Mouse (Mus musculus) retina, postnatal 1 day (tissue): ENCODE results near the gene Csnk2a1.
A peak's percentile ranks its signal among the peaks of the same experiment; 100 is the strongest.
"Not testable (repeated sequence)": the region's sequence is repeated elsewhere in the genome, so short reads cannot be mapped to it uniquely, and the experiment has no call there.

Source experiments
- DNase-seq: peaks from one replicate; pipeline ENCODE4 v3.0.0-alpha.2; 2012

Gene Csnk2a1

DNA sequence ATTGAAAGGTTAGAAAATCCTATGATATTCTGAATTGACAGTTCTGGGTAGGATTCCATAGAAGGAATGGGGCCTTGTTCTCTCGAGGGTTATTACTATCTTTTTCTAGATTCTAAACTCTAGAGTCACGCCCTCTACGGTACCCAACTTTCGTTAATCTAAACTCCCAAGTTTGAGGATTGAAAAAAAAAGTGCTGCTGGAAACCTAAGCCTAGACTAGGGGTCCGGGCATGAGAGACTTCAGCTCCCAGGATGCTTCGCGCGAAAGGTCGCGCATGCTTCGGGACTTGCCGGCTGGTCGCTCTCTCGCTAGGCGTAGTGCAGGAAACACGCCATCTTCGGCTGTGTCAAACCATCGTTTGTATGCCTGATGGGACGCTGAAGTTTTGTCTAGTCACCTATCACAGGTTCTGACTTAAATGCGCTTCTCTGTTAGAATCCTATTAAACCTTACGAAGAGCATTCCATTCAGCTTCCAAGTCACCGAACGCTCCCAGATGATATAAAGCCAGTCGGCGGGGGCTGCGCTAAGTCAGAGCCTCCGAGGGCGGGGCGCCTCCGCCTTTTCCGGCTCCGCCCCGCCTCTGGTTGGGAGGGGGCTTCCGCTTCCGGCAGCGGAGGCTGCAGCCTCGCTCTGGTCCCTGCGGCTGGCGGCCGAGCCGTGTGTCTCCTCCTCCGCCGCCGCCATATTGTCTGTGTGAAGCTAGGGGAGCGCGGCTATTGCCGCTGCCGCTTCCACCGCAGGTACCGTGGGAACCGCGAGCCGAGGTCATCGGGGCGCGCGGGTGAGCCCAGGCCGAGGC, at the start of gene Csnk2a1:
Gene Csnk2a1, plus strand, starts transcription at position 592 of the 803 bp plus-strand sequence.
- peak; percentile 95 for DNase-seq

DNA sequence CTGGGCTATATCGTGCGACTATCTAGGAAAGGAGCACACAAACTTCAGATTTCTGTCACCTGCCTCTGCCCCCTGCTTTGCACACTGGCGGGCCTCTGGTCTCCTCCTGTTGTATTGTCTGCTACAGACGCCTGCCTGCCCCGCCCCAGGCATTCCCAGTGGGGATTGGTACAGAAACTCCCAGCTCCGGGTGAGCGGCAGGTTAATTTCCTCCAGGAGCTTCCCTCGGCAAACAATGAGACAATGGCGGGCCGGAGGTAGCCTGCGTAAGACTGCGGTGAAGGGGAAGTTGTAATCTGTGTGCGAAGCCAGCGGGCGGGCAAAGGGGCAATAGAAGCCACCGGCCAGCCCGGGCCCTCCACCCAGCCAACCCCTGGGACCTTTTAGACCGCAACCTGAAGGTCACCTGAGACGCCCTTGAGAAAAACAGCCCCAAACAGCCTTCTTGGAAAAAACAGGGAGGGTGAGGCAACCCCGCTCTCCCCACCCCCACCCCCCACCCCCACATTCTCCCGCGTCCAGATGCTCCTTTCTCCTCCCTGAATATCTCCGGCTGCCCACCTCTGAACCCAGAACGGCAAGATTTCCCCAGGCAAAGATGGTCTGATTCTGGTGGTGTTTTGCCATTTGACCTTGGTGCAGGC, 49.4 kb upstream of the Csnk2a1 start:
- DNase-seq: peak; percentile 43

DNA sequence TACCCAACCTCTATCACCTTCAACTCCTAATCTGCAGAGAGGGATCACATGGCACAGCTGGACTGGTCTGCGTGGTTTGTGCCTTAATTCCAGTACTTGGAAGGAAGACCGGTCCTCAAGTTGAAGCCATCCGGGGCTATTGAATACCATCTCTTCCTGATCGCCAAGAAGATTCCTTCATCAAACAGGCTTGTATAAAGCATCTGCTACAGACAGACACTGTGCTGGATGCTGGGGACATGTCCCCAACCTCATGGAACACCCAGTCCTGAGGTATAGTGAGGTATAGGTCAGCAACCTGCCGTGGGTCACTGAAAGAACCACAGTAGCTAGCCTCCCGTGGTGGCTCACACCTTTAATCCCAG, 48.9 kb upstream of the Csnk2a1 start:
- DNase-seq: no peak

DNA sequence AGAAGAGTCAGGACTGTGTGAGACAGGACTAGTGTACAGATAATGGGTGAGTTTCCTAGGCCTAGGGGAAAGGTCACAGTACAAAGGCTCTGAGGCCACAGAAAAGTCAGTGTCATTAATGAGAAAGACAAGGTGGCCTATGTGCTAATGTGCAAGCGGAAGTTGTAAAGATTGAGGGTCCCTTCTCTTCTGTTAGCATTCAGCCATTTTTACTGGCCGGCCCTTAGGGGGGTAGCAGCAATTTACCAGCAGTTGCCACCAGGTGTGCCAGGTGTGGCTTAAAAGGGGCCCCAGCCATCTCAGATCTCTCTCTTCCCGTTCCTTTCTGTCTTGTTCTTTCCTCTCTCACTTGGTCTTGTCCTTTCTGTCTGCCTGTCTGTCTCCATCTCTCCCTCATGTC, 48.3 kb upstream of the Csnk2a1 start:
- DNase-seq: no peak

DNA sequence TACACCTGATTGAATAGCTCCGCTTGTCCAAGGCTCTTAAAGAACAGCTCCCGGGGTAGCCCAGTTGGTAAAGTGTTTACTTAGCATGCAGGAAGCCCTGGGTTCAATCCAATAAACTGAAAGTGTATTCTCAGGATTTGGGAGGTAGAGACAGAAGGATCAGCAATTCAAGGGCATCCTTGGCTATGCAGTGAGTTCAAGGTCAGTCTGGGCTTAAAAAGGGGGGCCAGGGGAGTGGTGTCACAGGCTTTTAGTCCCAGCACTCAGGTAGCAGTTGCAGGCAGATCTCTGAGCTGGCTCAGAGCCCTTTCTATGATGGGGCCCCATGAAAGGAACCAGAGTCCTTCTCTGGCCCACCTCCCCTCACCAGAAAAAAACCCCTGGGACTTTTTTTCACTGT, 47.3 kb upstream of the Csnk2a1 start:
- DNase-seq: no peak

DNA sequence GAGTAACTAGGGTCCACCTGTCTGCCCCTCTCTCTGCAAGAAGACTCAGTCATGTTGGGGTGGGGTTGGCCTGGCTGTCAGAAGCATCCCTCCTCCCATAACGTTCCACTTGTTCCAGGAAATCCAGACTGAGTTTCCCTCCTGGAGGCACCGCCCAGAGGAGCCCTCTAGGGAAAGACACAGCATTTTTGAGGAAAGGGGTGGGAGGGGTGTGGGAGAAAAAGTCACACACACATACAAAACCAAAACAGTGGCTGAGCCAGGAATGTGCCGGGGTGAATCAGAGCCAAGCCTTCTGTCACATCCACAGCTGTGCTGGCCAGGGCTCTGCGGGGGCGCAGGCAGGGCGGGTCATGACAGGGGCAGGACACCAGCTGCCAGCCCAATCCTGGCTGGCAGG, 46.3 kb upstream of the Csnk2a1 start:
- peak; percentile 41 for DNase-seq

DNA sequence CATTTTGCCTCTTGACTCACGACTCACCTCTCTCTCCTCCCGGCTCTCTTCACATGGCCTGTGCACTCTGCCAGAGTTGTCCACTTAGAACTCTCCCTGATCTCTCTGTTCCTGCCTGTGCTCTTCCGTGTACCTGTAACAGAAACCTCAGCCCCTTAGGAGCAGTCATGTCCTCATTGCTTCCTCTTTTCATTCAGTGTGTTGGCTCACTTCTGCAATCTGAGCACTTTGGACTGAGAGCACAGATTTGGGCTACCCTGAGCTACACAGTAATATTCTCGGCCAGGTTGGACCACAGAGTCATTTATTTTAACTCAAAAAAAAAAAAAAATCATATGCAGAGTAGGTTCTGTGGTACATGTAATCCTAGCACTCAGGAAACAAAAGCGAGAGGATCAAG, 39.5 kb upstream of the Csnk2a1 start:
- no peak for DNase-seq

DNA sequence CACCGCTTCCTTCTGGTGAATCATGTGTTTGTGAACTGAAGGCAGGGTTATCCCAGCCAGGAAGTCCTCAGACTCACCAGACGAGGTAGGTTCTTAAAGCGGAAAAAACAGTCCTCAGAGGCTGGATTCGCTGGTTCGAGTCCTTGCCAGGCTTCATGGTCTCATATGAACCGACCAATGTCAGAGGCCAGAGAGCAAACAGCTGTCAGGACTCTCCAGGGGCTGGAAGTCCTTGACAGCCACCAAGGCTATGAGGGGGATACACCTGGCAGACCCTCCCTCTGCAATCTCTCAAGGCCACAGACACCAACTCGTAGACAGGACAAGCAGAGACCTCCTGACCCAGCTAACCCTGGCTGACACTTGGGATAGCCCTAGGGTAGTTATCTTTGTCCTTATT, 37.4 kb upstream of the Csnk2a1 start:
- DNase-seq: no peak

DNA sequence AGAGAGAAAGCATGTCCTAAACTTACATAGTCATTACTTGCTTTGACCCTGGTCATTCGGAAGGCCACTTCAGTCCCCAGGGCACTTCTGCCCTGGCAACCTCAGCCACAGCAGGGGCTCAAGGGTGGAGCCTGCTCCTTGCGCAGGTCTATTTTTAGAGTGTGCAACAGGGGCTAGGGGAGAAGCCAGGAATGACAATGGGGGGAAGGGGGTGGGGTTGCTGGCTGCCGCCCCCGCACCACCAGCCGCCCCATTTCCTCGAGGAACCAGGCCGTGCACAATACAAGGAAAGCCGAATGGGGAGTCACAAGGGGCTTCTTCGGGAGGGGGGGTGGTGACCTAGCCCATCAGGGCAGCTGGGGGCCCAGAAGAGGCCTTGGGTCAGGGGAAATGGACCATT, 37.0 kb upstream of the Csnk2a1 start:
- DNase-seq: no peak

DNA sequence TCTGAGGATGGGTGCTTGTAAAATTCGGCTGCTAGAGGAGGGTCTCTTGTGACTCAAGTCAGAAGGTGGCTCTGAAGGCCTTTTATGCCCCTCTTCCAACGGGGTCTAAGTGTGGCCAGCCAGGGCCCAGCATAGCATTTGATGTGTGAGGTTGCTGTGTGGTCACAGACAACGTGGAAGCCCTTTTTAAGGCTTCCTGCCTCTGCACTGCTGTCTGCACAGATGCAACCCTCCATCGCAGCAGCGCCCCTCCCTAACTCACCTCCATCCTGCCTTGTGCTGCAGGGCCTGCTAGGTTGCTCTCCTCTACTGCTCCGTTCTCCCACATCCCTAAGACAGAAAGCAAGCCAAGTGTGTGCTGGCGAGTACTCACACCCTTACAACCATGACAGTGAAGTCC, 36.5 kb upstream of the Csnk2a1 start:
- DNase-seq: no peak

DNA sequence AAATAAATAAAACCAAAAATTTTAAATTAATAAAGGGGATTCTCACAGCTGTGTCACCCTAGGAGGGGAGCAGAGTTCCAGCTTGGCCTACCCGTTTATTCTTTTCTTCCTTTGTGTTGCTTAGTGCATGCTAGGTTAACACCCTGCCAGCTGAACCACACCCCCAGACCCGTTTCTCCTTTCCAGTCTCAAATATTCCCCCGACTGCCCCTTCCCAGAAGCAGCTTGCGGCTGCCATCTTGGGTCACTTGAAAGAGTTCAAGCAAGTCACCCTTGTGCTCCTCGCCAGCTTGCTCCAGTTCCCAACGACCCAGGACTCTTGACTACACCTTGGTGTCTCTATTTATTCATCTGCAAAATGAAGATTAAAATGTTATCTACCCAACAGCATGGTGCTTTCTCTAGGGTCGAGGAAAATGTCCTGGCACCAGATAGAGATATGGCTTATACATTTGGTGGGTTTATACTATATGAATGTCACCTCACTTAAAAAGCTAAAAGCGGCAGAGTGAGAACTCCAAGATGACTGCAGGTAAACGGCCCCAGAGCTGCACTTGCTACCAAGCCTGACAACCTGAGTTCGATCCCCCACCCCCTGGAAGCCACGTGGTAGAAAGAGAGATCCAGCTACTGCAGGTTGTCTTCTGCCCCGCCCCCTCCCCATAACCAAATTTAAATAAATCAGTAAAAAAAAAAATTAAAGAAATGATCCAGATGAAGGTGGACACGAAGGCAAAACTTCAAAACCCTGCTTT, 33.9 kb upstream of the Csnk2a1 start:
- no peak for DNase-seq

DNA sequence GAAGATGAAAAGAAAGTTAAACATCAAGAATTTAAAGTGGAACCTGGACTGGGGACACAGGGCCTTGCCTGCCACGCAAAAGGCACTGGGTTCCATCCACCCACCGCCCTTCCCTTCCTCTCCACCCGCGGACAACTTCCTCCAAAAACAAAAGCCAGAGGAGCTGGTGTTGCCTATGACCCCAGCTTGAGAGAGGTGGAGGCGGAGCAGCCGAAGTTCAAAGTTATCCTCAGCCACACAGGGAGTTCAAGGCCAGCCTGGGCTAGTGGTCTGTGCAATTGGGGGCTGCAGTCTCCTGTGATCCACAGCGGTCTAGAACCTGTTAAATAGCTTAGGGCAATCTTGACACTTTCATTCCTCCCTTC, 33.3 kb upstream of the Csnk2a1 start:
- no peak for DNase-seq

DNA sequence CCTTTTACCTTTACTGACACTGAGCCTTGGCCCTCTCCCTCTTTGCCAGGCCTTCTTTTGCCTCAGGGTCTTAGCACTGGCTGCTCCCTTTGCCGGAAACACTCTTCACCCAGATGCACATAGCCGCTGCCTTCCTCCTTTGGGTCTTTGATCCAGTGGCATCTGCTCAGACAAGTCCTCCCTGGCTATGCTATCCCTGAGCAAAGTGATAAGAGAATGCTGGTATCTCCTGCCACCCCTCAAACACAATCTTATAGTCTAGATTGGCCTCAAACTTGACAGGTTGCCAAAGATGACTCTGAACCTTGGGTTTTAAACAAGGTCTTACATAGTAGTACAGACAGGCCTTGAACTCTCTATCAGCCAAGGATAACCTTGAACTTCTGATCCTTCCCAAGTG, 32.1 kb upstream of the Csnk2a1 start:
- DNase-seq: no peak

DNA sequence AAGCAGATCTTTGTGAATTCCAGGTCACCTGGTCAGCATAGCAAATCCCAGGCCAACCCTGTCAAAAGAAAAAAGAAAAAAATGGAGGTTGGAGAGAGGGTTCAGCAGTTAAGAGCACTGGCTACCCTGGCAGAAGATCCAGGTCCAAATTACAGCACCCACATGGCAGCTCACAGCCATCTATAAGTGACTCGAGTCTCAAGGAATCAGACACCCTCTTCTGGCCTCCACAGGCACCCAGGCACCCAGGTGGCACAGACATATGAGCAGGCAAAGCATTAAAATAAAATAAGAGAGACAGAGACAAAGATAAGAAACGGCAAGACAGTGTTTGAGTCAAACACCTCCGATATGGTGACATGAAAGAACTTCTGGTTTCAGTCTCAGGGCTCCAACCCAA, 29.7 kb upstream of the Csnk2a1 start:
- DNase-seq: no peak

DNA sequence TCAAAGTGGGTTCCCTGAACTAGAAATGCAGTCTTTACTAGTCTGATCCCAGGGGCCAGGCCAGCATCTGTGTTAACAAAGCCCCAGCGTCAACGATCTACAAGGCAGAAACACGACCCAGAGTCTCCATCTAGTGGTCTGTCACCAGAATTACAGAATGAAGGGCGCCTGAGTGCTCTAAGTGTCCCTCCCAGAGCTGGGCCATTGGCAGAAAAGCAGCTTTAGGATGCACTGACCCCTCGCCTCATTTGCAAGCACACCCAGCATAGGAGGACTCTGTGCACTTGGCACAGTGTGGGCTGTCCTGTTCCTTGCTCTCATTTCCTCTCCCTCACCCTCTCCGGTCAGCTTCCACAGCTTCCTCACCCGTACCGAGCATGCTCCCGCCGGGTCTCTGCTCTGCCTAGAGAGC, 29.3 kb upstream of the Csnk2a1 start:
- peak; percentile 91 for DNase-seq

DNA sequence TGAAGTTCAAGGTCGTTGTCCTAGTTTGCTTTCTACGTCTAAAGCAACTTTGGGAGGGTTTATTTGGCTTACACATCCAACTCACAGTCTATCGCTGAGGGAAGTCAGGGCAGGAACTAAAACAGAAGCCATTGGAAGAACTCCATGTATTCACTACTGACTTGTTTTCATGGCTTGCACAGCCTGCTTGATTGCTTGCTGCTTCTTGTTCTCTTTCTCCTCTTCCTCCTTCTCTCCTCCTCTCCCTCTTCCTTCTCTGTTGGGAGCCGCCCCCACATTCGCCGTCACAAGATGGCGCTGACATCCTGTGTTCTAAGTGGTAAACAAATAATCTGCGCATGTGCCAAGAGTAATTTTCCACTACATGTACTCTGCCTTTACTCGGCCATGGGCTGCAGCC, 20.5 kb upstream of the Csnk2a1 start:
- DNase-seq: not testable (repeated sequence)

DNA sequence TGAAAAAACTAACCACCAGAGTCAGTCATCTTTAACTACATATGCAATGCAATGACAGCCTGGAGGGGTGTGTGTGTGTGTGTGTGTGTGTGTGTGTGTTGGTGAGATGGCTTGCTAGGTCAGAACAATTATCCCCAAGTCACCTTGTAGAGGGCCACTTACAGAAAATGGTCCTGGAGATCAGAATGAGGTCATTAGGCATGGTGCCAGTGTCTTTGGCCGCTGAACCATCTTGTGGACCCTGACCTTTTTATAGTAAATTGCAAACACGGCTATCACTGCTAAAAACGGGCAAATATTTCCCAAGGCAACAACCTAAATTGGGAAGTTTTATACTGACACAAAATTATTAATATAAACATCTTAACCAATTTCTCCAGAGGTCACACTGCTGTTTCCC, 14.8 kb upstream of the Csnk2a1 start:
- DNase-seq: no peak

DNA sequence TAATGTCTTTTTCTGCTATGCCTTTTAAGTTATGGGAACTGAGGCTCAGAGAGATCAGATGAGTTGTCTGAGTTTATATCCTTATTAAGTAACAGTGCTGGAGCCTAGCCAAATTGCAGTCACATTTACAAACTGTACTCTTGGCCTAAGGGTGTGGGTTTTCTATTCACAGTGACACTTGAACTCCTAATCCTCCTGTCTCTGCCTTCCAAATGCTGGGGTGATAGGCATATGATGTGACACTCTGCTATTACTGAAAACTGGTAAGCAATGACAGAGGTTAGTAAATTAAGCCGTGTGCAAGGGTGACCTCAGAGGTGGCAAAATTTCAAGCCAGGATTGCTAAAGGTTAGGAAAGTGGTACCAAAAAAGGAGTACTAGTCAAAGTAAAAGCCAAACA, 9.7 kb upstream of the Csnk2a1 start:
- DNase-seq: no peak

DNA sequence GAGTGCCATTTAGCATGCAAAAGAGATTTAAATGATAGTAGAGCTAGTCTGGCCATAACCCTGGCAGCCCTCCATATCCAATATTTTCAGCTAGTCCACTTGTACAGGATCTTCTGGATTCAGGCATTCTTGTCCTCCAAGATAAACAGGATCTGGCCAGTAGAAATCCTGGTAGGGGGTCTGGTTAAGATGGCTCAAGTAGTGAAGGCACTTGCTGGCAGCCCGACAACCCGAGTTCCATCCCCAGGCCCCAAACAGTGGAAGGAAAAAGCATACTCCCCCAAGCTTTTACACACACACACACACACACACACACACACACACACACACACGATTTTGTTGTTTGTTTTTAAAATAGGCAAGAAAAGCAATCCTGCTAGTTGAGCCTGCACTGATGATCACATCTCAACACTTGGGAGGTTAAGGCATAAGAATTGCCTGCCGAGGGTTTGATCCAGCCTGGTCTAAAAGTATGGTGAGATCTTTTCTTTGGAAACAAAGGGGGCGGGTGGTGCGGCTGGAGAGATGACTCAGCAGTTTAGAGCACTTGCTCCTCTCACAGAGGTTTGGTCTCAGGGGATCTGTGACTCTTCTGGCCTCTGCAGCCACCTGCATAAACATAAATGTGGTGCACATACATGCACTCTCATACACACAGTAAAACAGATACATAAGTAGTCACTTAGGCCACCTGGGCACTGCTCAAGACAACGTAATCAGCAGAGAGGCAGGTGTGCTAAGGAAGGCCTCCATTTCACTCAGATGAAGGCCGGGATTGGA, 2.9 kb upstream of the Csnk2a1 start:
- DNase-seq: no peak

DNA sequence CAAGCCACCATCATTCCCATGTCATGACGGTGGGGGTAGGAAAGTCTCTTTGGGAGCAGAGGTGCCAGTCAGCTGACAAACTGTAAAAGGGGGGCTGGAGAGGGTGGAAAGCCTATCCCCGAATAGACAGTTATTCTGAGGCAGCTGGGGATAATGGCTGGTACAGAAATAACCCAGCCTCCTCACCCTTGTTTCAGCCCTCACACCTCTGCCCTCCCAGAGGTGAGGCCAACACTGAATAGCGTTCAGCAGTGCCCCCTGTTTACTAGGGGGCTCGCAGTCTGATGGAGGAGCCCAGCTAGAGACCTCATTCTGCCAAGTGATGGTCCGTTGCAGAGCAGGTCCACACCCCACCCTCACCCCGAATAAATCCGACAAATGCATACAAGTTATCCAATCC, 1.1 kb upstream of the Csnk2a1 start:
- no peak for DNase-seq

DNA sequence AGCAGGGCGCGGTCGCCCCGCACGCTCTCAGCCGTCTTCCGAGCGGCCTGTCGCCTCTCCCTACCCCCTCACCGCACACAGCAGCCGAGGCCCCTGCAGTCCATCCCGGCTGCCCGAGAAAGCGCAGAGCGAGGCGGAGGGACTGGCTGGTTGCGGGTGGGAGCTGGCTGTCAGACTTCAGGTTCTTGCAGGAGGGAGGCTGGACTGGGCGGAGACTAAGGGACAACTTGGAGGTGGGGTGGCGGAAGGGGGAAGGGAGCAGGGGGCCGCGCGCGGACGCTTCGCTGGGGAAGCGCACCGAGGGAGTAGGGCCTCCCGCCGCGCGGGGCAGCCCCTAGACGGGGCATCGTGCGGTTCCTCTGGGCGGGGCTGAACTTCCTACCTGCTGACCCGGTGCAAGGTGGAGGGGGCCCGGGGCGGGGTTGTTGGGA, 427 bp downstream of the Csnk2a1 start:
- peak; percentile 83 for DNase-seq

DNA sequence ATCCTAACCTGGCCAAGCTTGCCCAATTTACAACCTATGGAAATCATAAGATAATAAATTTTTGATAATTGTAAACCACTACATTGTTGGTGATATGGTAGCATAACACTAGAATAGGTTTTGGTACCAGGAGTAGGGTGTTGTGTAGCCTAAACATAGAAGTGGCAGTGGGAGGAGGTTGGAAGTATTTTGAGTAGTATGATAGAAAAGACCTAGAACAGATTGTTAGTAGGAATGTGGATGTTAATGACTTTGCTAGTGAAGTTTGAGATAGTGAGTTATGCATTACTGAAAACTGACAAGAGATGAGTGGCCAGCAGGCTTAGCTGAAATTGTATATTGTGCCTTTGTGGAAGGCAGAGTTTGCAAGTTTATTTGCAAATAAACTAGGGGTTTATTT, 3.4 kb downstream of the Csnk2a1 start:
- DNase-seq: no peak

DNA sequence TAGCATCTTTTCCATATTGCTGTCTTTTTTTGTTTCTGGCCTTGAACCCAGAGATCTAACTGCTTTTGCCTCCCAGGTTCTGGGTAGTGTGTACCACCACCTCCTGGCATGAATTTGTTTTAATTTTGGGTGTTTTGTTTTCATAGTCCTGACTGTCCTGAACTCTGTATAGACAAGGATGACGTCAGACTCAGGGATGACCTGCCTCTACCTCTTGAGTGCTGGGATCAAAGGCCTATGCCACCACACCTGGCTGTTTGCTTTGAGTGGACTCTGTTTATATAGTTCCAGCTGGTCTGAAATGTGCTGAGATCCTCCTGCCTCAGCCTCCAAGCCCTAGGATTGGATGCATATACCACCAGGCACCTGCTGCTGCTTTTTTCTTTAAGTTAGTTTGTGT, 11.3 kb downstream of the Csnk2a1 start:
- no peak for DNase-seq
